Mouse (Mus musculus) bone marrow macrophage, adult 2 months (primary cell): ENCODE measurements around the gene Rabif. TPM values are rescaled to one million over a fixed set of nuclear protein-coding genes. Genes with fewer than 3 reads are reported as not detected.
"Not testable (repeated sequence)": the region's sequence is repeated elsewhere in the genome, so short reads cannot be mapped to it uniquely, and the experiment has no call there.

Experiments
- H3K27ac ChIP-seq: 2 replicates; pipeline ENCODE4 v1.5.1; 2012; ENCODE audit warnings: low read depth, low read length; ENCODE audit not compliant: insufficient read depth
- H3K4me1 ChIP-seq: 2 replicates; pipeline ENCODE4 v1.6.1; 2012; ENCODE audit warnings: low read length; ENCODE audit not compliant: control insufficient read depth, insufficient read depth
- H3K4me3 ChIP-seq: 2 replicates; pipeline ENCODE4 v1.5.1; 2012; ENCODE audit warnings: mild to moderate bottlenecking, low read length, moderate library complexity; ENCODE audit not compliant: insufficient read depth
- CTCF ChIP-seq: IDR thresholded peaks from 2 replicates; pipeline ENCODE4 v1.5.1; 2012; ENCODE audit warnings: low read depth, mild to moderate bottlenecking, low read length, moderate library complexity
- POLR2A ChIP-seq: IDR thresholded peaks from 2 replicates; pipeline ENCODE4 v1.6.1; 2012; ENCODE audit warnings: mild to moderate bottlenecking, low read depth, low read length, borderline replicate concordance
- polyA plus RNA-seq: library from polyadenylated mRNA; stranded (reverse); fragments of >200 nt; gene quantifications from 2 replicates; pipeline ENCODE4 v1.2.4, GENCODE M21; 2012; ENCODE audit not compliant: missing spikeins, insufficient read depth, insufficient read length

Gene Rabif
- polyA plus RNA-seq, 1 experiment = 15.1 TPM

DNA sequence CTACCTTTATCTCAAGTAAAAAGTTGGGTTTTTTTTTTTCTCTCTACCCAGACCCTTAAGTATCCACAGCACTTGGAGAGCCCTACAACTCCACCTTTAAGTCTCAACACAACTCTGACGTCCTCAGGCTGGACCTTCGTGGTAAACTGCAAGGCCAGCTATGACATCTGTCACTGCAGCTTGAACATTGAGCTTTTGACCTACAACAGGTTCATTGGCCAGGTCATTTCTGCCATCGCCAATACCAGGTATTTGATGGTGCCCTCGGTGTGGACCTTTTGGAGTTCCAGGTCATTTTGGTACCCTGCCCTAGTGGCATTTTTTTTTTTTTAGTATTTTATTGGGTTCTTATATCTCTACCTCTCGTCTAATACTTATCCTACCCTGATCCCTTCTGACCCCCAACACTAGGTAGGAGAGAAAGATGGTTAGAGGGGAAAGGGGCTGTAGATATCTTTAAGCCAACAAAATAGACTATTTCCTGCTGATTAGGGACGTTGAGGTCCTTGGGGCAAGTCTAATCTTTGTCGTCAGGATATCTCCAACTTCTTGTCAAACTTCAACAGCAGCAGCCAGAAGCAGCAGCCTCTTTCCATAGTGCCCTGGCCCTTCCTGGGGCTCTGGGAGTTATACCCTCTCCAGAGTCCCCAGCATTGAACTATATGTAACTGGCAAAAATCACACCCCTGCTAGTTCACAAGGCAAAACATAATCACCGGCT, 25.7 kb downstream of the Rabif start:
- H3K4me3 ChIP-seq = no peak overlapping the region
- TF ChIP-seq CTCF (no peak), POLR2A (no peak)
- H3K4me1 ChIP-seq = no peaks in the 10 kb centered on the region
- H3K27ac ChIP-seq = no peak overlapping the region

DNA sequence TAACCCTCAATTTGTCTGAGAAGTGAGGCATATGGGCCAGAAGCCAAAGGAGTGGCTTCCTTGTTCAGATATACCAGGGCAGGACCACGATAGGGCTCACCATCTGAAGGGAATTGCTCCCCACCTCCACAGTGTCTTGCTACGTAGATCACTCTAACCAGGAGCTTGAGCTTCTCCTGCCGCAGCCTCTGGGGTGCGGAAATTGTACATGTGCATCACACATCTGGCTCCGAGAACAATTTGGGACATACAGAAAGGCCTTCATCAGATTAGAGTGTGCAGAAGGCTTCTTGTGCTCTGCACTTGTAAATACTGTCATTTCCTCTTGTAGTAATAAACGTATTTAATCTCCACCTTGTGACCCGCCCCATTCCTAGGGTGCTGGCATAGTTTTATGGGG, 26.7 kb downstream of the Rabif start:
- no peak overlapping the region for H3K4me3 ChIP-seq
- H3K4me1 ChIP-seq = no peaks in the 10 kb centered on the region
- H3K27ac ChIP-seq = no peak overlapping the region
- TF ChIP-seq CTCF (no peak), POLR2A (no peak)

DNA sequence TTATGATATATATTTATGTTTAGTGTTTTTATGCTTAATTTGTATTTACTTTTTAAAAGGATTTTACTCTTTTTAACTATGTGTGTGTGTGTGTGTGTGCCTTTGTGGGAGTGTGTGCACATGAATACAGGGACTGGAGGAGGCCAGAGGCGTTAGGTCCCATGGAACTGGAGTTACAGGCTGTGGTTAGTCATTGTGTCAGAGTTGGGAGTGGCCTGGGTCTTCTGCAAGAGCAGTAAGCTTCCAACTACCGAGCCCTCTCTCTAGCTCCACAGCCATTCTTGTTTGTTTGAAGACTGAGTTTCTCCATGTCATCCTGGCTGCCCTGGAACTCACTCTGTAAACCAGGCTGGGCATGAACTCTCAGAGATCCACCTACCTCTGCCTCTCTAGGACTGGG, 27.9 kb downstream of the Rabif start:
- Histone ChIP-seq H3K4me1 (no peaks in the 10 kb centered on the region), H3K27ac (no peak overlapping the region)
- TF ChIP-seq POLR2A (no peak), CTCF (no peak)

DNA sequence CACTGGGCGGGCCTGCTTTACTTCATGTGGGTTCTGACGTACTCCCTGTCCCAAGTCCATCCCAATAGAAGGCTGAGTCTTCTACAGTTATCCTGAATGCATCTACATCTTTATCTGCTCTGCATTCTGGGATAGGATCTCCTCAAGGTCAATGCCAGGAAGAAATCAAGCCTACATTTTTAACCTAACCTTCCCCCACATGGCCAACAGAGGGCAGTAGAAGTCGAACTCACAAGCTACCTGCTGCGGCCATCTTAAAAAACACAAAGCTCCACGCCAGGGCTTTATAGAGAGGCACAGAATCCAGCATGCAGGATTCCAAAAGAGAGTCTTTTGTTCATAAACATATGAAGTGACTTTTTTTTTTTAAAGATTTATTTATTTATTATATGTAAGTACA, 30.0 kb downstream of the Rabif start:
- TF ChIP-seq CTCF (peak; percentile 35), POLR2A (no peak)
- H3K4me3 ChIP-seq = no peak overlapping the region
- no peaks in the 10 kb centered on the region for H3K4me1 ChIP-seq
- no peak overlapping the region for H3K27ac ChIP-seq

More for the DNA sequence above, 27.9 kb downstream of the Rabif start:
- no peak overlapping the region for H3K4me3 ChIP-seq

DNA sequence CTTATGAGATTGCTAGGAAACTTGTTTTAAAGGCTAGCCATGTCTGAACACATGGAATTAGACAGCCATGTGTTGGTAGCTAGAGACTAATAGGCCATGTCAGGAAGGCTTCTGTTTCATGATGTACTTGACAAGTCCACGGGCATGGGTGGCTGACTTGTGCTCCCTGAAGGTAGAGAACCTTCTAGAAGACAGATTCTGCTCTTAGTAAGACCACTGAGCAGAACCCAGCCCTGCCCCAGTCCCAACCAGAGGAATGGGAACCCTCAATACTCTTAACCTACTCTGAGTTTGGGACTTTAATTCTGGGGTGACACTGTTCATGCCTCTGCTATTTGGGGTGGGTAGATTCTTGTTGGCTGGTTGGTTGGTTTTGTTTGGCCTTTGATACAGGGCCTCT, 30.6 kb downstream of the Rabif start:
- no peak for TF ChIP-seq CTCF
- TF ChIP-seq POLR2A = no peak
- Histone ChIP-seq H3K27ac (no peak overlapping the region), H3K4me3 (no peak overlapping the region), H3K4me1 (no peaks in the 10 kb centered on the region)

DNA sequence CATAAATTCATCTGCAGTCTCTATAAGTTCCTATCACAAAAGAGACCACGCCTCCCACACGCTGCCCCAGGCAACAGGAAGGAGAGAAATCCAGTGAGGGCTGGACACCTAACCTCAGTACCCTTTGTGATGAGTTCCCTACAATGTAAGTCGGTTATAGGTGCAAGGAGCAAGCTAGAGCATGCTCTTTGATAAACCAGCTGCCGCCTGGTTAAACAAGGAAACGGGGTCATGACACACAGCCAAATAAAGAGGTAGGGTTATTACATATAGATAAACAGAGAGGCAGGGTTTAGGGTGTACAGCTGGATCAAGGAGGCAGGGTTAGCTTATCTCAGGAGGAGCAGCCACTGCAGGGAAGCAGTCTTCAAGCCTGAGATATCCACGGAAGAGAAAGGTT, 32.3 kb downstream of the Rabif start:
- Histone ChIP-seq H3K4me1 (no peaks in the 10 kb centered on the region), H3K27ac (no peak overlapping the region), H3K4me3 (no peak overlapping the region)
- TF ChIP-seq POLR2A = no peak
- TF ChIP-seq CTCF = no peak

DNA sequence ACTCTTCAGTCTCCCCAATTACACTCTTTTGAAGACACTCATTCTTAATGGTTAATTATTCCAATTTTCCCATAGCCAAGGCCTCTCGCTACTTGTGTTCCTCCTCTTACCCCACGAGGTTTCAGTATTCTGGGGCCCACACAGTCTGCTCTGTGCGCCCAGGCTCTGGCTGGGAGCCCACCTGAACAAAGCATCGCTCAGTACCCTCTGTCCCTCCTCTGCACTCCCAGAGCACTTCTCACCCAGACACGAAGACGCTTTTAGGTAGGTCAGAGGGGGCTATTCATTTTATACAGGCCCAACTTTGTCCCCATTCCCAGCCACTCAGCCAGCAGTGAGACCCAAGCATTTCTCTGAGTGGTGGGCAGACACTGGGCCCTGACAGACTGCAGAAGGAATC, 36.2 kb downstream of the Rabif start:
- no peak overlapping the region for H3K27ac ChIP-seq
- TF ChIP-seq POLR2A = no peak
- no peak overlapping the region for H3K4me3 ChIP-seq
- no peaks in the 10 kb centered on the region; the same call in 1 of the 2 replicates for H3K4me1 ChIP-seq

DNA sequence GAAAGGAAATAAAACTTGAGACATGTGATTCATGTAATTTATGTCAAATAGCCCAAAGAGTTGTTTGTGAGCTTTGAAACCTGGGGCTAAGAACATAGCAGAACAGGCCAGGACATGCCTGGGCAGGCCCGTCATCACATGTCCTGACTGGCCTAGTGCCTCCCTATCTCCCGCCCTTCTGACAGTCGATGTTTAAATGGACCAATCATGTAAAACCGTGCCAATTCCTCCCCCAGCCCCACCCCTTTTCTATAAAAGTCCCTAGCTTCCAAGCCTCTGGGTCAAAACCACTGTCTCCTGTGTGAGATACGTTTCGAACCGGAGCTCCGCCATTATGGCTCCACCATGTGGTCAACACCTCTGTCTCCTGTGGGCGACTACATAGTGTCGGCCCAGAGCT, 39.3 kb downstream of the Rabif start:
- not testable (repeated sequence) for H3K27ac ChIP-seq, H3K4me1 ChIP-seq, H3K4me3 ChIP-seq

DNA sequence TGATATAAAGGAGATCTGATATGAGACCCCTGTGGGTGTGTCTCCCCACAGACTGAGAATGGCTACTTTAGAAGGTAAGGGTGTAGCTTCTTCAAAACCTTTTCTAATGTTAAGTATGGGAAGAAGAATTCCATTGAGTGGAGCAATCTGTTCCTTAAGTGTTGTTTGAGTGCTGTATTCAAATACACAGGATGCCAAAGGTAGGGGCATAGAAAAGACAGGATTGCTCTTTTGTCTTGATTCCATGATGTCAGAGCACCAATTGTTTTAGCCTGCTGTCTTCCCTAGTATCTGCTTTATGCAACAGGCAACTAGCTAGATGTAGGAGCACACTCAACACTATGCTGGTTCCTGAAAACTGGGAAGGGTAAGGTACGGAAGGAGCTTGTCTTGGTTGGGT, 40.6 kb downstream of the Rabif start:
- Histone ChIP-seq H3K4me3 (no peak overlapping the region), H3K4me1 (no peaks in the 10 kb centered on the region; the same call in 1 of the 2 replicates), H3K27ac (no peak overlapping the region)
- no peak for TF ChIP-seq CTCF

DNA sequence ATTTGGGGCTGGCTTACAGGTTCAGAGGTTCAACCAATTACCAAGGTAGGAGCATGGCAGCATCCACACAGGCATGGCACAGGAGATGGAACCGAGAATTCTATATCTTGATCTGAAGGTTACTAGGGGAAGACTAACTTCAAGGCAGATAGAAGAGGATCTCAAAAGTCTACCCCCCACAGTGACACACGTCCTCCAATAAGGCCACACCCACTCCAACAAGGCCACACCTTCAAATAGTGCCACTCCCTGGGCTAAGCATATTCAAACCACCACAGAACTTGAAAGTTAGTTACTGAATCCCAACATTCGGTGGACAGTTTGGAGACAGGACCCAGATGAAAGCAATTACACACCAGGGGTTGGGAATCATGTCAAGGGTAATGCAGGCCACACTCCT, 41.1 kb downstream of the Rabif start:
- Histone ChIP-seq H3K4me1 (no peaks in the 10 kb centered on the region; the same call in 1 of the 2 replicates), H3K4me3 (no peak overlapping the region)
- TF ChIP-seq CTCF = no peak
- TF ChIP-seq POLR2A = no peak

DNA sequence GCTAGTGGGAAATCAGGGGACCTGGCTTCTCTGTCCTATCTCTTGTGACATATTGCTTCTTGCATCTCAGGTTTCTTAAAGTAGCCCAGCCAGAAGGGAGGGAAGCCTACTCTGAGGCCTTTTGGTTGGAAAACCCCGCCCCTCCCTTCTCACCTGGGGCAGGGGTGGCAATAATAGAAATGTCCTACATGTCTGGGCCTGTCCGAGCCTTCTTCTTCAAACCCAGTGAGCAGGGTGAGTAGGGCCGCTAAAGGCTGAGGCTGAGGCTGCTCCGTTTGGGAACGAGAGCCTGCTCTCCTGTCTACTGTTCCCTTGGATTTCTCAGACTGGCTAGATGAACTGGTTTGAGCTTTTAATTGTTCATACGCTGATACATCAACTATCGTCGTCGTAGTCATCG, 46.2 kb downstream of the Rabif start:
- TF ChIP-seq CTCF (no peak), POLR2A (no peak)
- no peak overlapping the region for H3K4me3 ChIP-seq
- H3K27ac ChIP-seq = no peak overlapping the region
- no peaks in the 10 kb centered on the region for H3K4me1 ChIP-seq

More for the DNA sequence above, 41.1 kb downstream of the Rabif start:
- H3K27ac ChIP-seq = no peak overlapping the region
